Mouse (Mus musculus) hindbrain, embryonic 11.5 days (tissue): ENCODE measurements around the gene Rap1gap2. TPM values are rescaled to one million over a fixed set of nuclear protein-coding genes. Genes with fewer than 3 reads are reported as not detected.
A peak's percentile ranks its signal among the peaks of the same experiment; 100 is the strongest.
"Not testable (repeated sequence)": the region's sequence is repeated elsewhere in the genome, so short reads cannot be mapped to it uniquely, and the experiment has no call there.

ENCODE experiments used
- ATAC-seq: fragments of 200-750 bp; cut with Nextera tagmentation; 2 replicates; pipeline ENCODE4 v1.8.0; 2017; ENCODE audit warnings: mild to moderate bottlenecking, moderate TSS enrichment, moderate library complexity; ENCODE audit not compliant: low FRiP score
- DNase-seq: peaks from one replicate; pipeline ENCODE4 v3.0.0-alpha.2; 2015; ENCODE audit warnings: low spot score
- H3K27ac ChIP-seq: fragments of 300-500 bp; sonication (generic); 2 replicates; pipeline ENCODE4 v1.5.1; 2014; ENCODE audit warnings: mild to moderate bottlenecking, low read depth, low read length
- H3K27me3 ChIP-seq: fragments of 300-500 bp; sonication (generic); 2 replicates; pipeline ENCODE4 v1.6.1; 2014; ENCODE audit warnings: mild to moderate bottlenecking, low read length, moderate library complexity, mixed read lengths; ENCODE audit not compliant: control insufficient read depth, insufficient read depth
- H3K36me3 ChIP-seq: fragments of 300-500 bp; sonication (generic); 2 replicates; pipeline ENCODE4 v1.6.1; 2014; ENCODE audit warnings: mild to moderate bottlenecking, low read length, moderate library complexity, mixed read lengths; ENCODE audit not compliant: control insufficient read depth, insufficient read depth
- H3K4me1 ChIP-seq: fragments of 300-500 bp; sonication (generic); replicated peaks from 2 replicates; pipeline ENCODE4 v1.6.1; 2014; ENCODE audit warnings: low read length, mixed read lengths; ENCODE audit not compliant: control insufficient read depth, insufficient read depth
- H3K4me2 ChIP-seq: fragments of 300-500 bp; sonication (generic); replicated peaks from 2 replicates; pipeline ENCODE4 v1.6.1; 2014; ENCODE audit warnings: mild to moderate bottlenecking, low read depth, low read length
- H3K4me3 ChIP-seq: fragments of 300-500 bp; sonication (generic); 2 replicates; pipeline ENCODE4 v1.5.1; 2014; ENCODE audit warnings: low read depth, low read length
- H3K9ac ChIP-seq: fragments of 300-500 bp; sonication (generic); 2 replicates; pipeline ENCODE4 v1.6.1; 2014; ENCODE audit warnings: low read depth, low read length
- H3K9me3 ChIP-seq: fragments of 300-500 bp; sonication (generic); 2 replicates; pipeline ENCODE4 v1.6.1; 2016; ENCODE audit warnings: low read length; ENCODE audit not compliant: control insufficient read depth
- WGBS: fragments of 180-500 bp; shearing (Covaris S2); extraction: QIAGEN DNeasy Blood & Tissue Kit; methylation state at CpG from one replicate; pipeline ENCODE4 v1.1.7; 2014; 5-methylcytosine and 5-hydroxymethylcytosine counted together
- polyA plus RNA-seq: library from polyadenylated mRNA; unstranded; fragments of >200 nt; fragmentation: Nextera tagmentation; extraction: Ambion mirVana; gene quantifications from 2 replicates; pipeline ENCODE4 v1.2.1, GENCODE M21; 2014

Gene Rap1gap2
- polyA plus RNA-seq, 1 experiment from 2014 or later: 2.7 TPM

DNA sequence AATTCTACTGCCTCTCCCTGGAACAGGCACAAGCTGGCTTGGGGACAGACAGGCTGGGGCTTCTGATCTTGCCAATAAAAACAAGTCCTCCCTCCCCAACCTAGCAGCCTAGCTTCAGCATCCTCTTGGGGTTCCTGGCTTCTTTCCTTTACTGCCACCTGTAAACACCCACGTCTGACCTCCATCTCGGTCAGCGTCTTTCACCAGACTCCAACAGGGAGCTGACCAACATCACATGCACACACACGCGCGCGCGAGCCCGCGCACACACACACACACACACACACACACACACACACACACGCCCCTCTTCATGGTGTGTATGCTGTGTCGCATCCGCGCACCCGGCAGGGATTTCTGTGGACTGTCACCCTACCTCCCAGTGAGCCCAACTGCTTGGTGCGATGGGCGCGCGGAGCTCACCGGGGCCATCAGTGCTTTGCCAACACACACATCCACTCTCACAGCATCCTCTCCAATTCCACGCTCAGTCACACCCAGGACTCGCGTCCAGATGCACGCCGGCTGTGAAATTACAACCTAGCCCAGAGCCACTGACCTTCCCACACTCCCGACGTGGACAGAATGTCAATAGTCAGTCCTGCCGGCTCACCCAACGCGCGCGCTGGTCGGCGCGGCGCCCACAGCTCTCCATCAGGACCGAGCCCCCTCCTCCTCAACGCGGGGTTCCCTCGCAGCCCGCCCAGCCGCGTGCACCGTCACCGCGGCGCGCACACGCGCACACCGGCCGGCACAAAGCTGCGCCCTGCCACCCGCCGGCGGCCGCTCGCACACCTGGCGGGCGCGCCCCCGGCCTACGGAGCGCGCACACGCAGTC is 21.1 kb downstream of the Rap1gap2 start:
- peak; percentile 57 for DNase-seq
- 3% methylated on average over 63 of the region's 66 CpGs for WGBS

DNA sequence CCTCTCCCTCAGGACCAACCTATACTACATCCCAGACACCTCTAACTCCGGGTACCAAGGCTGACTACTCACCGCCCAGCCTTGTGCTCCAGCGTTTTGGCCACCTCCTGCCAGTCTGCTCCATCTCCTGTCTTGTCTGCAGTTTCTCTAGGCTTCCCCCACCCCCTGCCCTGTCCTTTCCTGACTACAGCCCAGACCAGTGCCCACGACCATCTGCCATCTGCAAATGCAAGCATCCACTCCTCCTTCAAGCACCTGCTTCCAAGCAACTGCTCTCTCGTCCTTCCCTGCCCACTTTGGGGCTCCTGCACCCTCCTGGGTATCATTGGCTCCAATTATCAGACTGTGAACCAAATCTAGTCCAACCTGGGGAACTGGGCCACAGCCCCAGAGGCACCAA is 24.3 kb downstream of the Rap1gap2 start:
- Histone ChIP-seq H3K4me3 (no peak overlapping the region), H3K9me3 (no peaks in the 10 kb centered on the region), H3K36me3 (no peaks in the 10 kb centered on the region), H3K4me1 (0 out of 2 replicates have a peak, but pooled peaks cover 5% of the 10 kb centered on the region), H3K27ac (no peak overlapping the region), H3K9ac (no peak overlapping the region), H3K27me3 (peaks cover 38% of the 10 kb centered on the region), H3K4me2 (no peak overlapping the region)
- DNase-seq (no peak), ATAC-seq (no peak)
- 64% methylated on average over 5 of the region's 5 CpGs for WGBS

More for the DNA sequence above, 21.1 kb downstream of the Rap1gap2 start:
- Histone ChIP-seq H3K4me1 (0 out of 2 replicates have a peak, but pooled peaks cover 5% of the 10 kb centered on the region), H3K36me3 (no peaks in the 10 kb centered on the region), H3K9me3 (no peaks in the 10 kb centered on the region), H3K9ac (peak overlapping the region; percentile 35; the same call in 1 of the 2 replicates), H3K27ac (no peak overlapping the region), H3K4me3 (peak overlapping the region; percentile 38), H3K27me3 (peaks cover 43% of the 10 kb centered on the region), H3K4me2 (peak overlapping the region; percentile 54)
- peak; percentile 71 for ATAC-seq

DNA sequence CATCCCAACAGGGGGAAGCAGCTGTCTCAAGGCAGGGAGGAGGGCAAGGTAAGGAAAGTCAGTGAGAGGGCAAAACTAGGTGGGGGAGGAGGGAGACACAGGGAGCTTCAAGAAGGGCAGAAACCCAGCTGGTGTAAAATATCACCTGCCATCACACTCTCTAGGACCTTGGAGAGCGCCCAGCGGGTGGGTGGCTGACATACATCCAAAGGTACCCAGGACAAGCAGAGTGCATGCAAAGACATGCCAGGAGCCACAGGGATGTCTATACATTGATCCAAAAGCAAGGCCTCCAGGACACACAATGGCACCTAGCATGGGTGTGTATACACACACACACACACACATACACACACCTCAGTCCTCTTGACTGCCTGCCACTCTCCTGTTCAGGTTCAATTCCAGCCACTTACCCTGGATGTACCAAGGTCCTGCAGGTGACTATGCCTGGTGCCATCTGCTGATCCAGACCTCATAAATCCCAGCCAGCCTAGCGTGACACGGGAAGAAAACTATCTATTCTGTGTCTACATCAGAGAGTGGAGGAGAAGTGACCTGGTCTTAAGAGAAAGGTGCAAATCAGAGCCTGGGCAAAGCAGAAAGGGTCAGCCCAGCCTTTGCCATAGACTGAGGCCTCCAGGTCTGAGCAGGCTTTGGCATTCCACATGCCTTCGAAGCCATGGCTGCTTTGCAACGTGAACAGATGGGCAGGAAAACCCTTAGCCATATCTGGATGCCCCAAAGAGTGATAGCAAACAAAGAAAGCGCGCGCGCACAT is 25.6 kb downstream of the Rap1gap2 start:
- WGBS: 69% methylated on average over 10 of the region's 10 CpGs
- H3K4me1 ChIP-seq: 0 out of 2 replicates have a peak, but pooled peaks cover 2% of the 10 kb centered on the region
- no peak for ATAC-seq
- H3K4me2 ChIP-seq: no peak overlapping the region
- no peak overlapping the region for H3K9ac ChIP-seq
- H3K27me3 ChIP-seq: peaks cover 25% of the 10 kb centered on the region
- no peaks in the 10 kb centered on the region for H3K36me3 ChIP-seq
- no peak overlapping the region for H3K27ac ChIP-seq
- H3K9me3 ChIP-seq: no peaks in the 10 kb centered on the region
- no peak overlapping the region for H3K4me3 ChIP-seq
- peak; percentile 12 for DNase-seq

DNA sequence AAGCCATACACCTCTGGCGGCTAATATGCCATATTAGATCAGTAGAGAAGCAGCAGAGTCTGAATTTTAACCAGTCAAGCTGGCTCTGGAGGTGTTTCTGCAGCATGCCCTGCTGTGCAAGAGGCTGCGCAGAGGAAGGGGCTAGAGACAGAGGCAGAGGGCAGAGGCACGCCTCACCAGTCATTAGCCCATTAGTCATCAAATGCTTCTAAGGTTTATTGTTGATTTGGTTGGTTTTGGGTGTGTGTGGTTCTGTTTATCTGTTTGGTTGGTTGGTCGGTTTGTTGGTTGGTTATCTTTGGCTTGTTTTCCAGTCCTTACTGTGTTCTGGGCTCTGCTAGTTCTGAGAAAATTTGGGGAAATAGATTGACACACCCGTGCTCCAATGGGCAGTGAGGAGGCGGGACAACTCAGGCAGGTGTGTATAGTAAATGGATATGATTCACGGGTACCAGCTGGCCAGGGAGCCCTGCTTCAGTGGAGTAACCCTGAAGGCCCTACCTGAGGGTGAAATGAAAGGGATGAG is 26.8 kb downstream of the Rap1gap2 start:
- DNase-seq: no peak

DNA sequence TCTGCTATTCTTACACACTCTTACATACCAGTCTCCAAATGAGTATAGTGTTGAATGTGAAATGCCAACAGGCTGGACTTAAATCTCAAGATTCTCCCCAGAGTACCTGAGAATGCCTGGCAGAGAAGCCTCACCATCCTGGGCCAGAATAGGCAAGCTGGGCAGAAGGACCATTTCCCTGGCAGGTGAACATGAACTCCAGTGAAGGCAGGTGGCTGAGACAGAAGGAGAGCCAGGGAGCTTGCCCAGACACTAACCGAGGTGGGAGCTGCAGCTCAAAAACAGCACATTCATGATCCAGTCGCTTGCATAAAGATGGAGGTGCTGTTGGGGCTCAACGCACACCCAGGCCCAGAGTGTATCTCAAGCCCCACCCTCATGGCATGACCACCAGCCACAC is 28.3 kb downstream of the Rap1gap2 start:
- DNase-seq: no peak
- Histone ChIP-seq H3K4me1 (0 out of 2 replicates have a peak, but pooled peaks cover 2% of the 10 kb centered on the region), H3K9me3 (no peaks in the 10 kb centered on the region), H3K4me3 (no peak overlapping the region), H3K27ac (no peak overlapping the region), H3K4me2 (no peak overlapping the region), H3K27me3 (no peaks in the 10 kb centered on the region; the same call in 1 of the 2 replicates), H3K9ac (no peak overlapping the region), H3K36me3 (no peaks in the 10 kb centered on the region)
- ATAC-seq: no peak
- WGBS: 73% methylated on average over 3 of the region's 3 CpGs

More for the DNA sequence above, 26.8 kb downstream of the Rap1gap2 start:
- Histone ChIP-seq H3K4me1 (0 out of 2 replicates have a peak, but pooled peaks cover 2% of the 10 kb centered on the region), H3K27ac (no peak overlapping the region), H3K36me3 (no peaks in the 10 kb centered on the region), H3K27me3 (peaks cover 13% of the 10 kb centered on the region; the same call in 1 of the 2 replicates), H3K9ac (no peak overlapping the region), H3K4me2 (no peak overlapping the region), H3K4me3 (no peak overlapping the region), H3K9me3 (no peaks in the 10 kb centered on the region)
- 74% methylated on average over 7 of the region's 7 CpGs for WGBS
- no peak for ATAC-seq

DNA sequence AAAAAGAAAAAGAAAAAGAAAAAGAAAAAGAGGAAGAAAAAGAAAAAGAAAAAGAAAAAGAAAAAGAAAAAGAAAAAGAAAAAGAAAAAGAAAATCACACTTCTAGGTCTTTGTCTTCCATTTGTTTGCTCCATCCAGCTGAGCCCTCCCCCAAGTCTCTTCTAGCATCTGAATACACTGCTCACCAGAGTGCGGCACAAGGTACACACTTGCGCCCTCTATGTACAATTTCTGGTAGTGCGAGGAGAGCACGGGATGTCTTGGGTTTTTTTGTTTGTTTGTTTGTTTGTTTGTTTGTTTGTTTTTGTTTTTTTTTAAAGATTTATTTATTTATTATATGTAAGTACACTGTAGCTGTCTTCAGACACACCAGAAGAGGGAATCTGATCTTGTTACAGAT is 29.4 kb downstream of the Rap1gap2 start:
- WGBS: 61% methylated on average over 4 of the region's 4 CpGs
- ATAC-seq, H3K4me2 ChIP-seq, H3K4me1 ChIP-seq, H3K9me3 ChIP-seq, H3K27ac ChIP-seq, DNase-seq, H3K4me3 ChIP-seq, H3K27me3 ChIP-seq, H3K36me3 ChIP-seq, H3K9ac ChIP-seq: not testable (repeated sequence)

DNA sequence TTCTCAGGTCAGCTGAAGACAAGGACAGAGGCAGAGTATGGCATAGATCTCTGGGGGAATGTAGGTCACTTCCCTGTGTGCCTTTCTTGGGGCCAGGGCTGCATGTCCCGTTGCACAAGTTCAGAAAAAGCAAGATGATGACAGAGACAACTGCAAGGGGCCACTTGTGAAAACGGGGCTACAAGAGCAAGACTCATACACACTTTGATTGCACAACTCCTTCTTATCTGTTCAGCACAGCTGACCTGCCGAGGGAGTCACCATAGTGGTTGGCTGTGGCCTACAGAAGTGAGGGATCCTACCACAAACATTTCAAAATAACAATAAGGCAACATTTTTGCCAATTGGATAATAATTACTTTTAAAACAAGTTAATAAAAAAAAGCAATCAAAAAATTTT is 33.6 kb downstream of the Rap1gap2 start:
- Histone ChIP-seq H3K27me3 (no peaks in the 10 kb centered on the region), H3K4me1 (no peaks in the 10 kb centered on the region), H3K9ac (no peak overlapping the region), H3K4me2 (no peak overlapping the region), H3K36me3 (no peaks in the 10 kb centered on the region), H3K27ac (no peak overlapping the region), H3K4me3 (no peak overlapping the region), H3K9me3 (no peaks in the 10 kb centered on the region)
- ATAC-seq: no peak
- DNase-seq: no peak
- 77% methylated on average over 3 of the region's 3 CpGs for WGBS

DNA sequence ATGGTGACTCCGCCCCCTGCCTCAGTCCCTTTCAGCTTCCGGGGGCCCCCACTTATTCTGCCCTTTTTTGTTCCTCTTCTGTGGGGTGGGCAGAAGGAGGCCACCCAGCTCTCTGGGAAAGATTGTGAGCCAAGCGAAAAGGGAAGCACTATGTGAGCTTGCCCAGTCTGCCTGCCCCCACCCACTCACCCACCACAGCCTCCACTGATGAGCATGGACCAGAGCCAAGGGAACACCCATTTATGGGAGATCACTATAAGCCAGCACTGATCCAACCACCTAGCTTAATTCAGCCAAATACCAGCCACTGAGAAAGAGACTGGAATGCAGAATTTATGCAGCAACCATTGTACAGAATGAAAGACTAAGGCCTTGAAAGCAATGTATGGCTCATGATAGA is 34.8 kb downstream of the Rap1gap2 start:
- Histone ChIP-seq H3K4me3 (no peak overlapping the region), H3K27me3 (no peaks in the 10 kb centered on the region), H3K36me3 (no peaks in the 10 kb centered on the region), H3K9ac (no peak overlapping the region), H3K27ac (no peak overlapping the region), H3K4me2 (no peak overlapping the region), H3K4me1 (no peaks in the 10 kb centered on the region), H3K9me3 (no peaks in the 10 kb centered on the region)
- no peak for DNase-seq
- WGBS: 76% methylated on average over 3 of the region's 3 CpGs
- ATAC-seq: no peak
